In genomic region chr8:79030326-79031265, GRCm38 (mm10) we compare ENCODE assay signal across 8 mouse cellular contexts. TPM values are rescaled to one million over a fixed set of nuclear protein-coding genes. Genes with fewer than 3 reads are reported as not detected.
A peak's percentile ranks its signal among the peaks of the same experiment; 100 is the strongest.
DNase-seq lines count a peak whose midpoint lies in the region; ATAC-seq lines count a peak whose summit lies in the region.

No protein-coding gene starts in this region.

- DNase-seq in R1 (ENCODE audit: low read depth, low spot score): peak; percentile 92
- peak; percentile 60 for DNase-seq in cerebellum, adult 9-10 months
- peak; percentile 38 to 46 for DNase-seq in frontal cortex, postnatal 14 days (ENCODE audit: low spot score in 2 of 2)
- DNase-seq in hindbrain, embryonic 14.5 days (ENCODE audit: low spot score): peak; percentile 69
- peak; percentile 67 to 71 for DNase-seq in left cerebral cortex, adult 18-20 months (ENCODE audit: low spot score in 2 of 2)
- peak; percentile 43 for DNase-seq in lung, postnatal 36 days
- DNase-seq in right cerebral cortex, adult 2 months (ENCODE audit: low spot score in 2 of 2): peak; percentile 55 to 68
- peak; percentile 63 to 71 for DNase-seq in urinary bladder, postnatal 4 days (ENCODE audit: low spot score in 2 of 2)

- H3K27me3 ChIP-seq in hindbrain, embryonic 14.5 days (ENCODE audit: control insufficient read depth, insufficient read depth, low read length): no peaks in the 10 kb centered on the region

- peak overlapping the region; percentile 99 for H3K27ac ChIP-seq in hindbrain, embryonic 14.5 days

- H3K36me3 ChIP-seq in hindbrain, embryonic 14.5 days (replicated peaks; ENCODE audit: control insufficient read depth, insufficient read depth): no peaks in the 10 kb centered on the region

- peak overlapping the region; percentile 92 for H3K4me3 ChIP-seq in hindbrain, embryonic 14.5 days (replicated peaks; ENCODE audit: low read length)

- peak overlapping the region; percentile 70 for H3K4me2 ChIP-seq in hindbrain, embryonic 14.5 days (replicated peaks)

- peak overlapping the region; percentile 99 for H3K9ac ChIP-seq in hindbrain, embryonic 14.5 days

- H3K9me3 ChIP-seq in hindbrain, embryonic 14.5 days (ENCODE audit: control insufficient read depth, low read length): no peaks in the 10 kb centered on the region

- peaks cover 25% of the 10 kb centered on the region for H3K4me1 ChIP-seq in hindbrain, embryonic 14.5 days (replicated peaks; ENCODE audit: control insufficient read depth, insufficient read depth, low read length)

- no peak for ATAC-seq in hindbrain, embryonic 14.5 days (ENCODE audit: low FRiP score)

- WGBS in hindbrain, embryonic 14.5 days: 2% methylated on average over 53 of the region's 62 CpGs

RNA-seq across cellular contexts. Expression of gene Zfp827, which starts 2.4 kb away (rescaled TPM):
- polyA plus RNA-seq in hindbrain, embryonic 14.5 days (2014; fragmentation: Nextera tagmentation; extraction: Ambion mirVana): 15.5 and 15.6 TPM in 2 replicates
- total RNA-seq in left cerebral cortex, adult 18-20 months (2021): 10 to 100 TPM; 37.9 to 44.0 TPM

Comparison
In these comparisons a context has a peak if more than half of its experiments do, and no peak if none do; other contexts are left out.
1. DNase-seq: peak in every context shown above with its lines; median percentile 92 in R1; 69 in hindbrain, embryonic 14.5 days; 69 in left cerebral cortex, adult 18-20 months; 67 in urinary bladder, postnatal 4 days; 62 in right cerebral cortex, adult 2 months; 60 in cerebellum, adult 9-10 months; 43 in lung, postnatal 36 days; 42 in frontal cortex, postnatal 14 days.